Mouse (Mus musculus) thymus, postnatal 0 days (tissue): ENCODE results near the gene Olfr1378. TPM values are rescaled to one million over a fixed set of nuclear protein-coding genes. Genes with fewer than 3 reads are reported as not detected.

Source experiments
- polyA plus RNA-seq: library from polyadenylated mRNA; unstranded; fragments of >200 nt; fragmentation: Nextera tagmentation; extraction: Ambion mirVana; gene quantifications from 2 replicates; pipeline ENCODE4 v1.2.1, GENCODE M21; 2015

Gene Olfr1378
- polyA plus RNA-seq, 1 experiment from 2014 or later = not detected

Other genes with a start within 250 kb of the Olfr1378 start
- 7.7 and 7.9 TPM in 2 replicates for gene Zfp354c, start 138.8 kb upstream of the Olfr1378 start, polyA plus RNA-seq
- 0.29 and 0.49 TPM in 2 replicates for gene Zfp879, start 125.0 kb upstream of the Olfr1378 start, polyA plus RNA-seq
- 0.17 and 0.36 TPM in 2 replicates for gene Grm6, start 115.8 kb upstream of the Olfr1378 start, polyA plus RNA-seq
- gene Zfp454, start 78.9 kb upstream of the Olfr1378 start, polyA plus RNA-seq = 0.35 and 0.53 TPM in 2 replicates
- 3.7 and 4.6 TPM in 2 replicates for gene Zfp2, start 50.4 kb upstream of the Olfr1378 start, polyA plus RNA-seq
- 0.27 and 0.33 TPM in 2 replicates for gene Zfp354b, start 34.9 kb upstream of the Olfr1378 start, polyA plus RNA-seq
- gene 4933414I15Rik, start 22.8 kb upstream of the Olfr1378 start, polyA plus RNA-seq = not detected in 2 replicates
- gene Prop1, start 12.8 kb upstream of the Olfr1378 start, polyA plus RNA-seq = not detected in 2 replicates
- not detected in 2 replicates for gene Olfr1377, start 15.4 kb downstream of the Olfr1378 start, polyA plus RNA-seq
- not detected in 2 replicates for gene Olfr51, start 37.1 kb downstream of the Olfr1378 start, polyA plus RNA-seq
- 0.03 TPM in 1 of 2 replicates, not detected in the other for gene Olfr54, start 47.7 kb downstream of the Olfr1378 start, polyA plus RNA-seq
- not detected in 2 replicates for gene Olfr1375, start 81.6 kb downstream of the Olfr1378 start, polyA plus RNA-seq
- 0.74 and 0.75 TPM in 2 replicates for gene Zfp354a, start 92.7 kb downstream of the Olfr1378 start, polyA plus RNA-seq